Mouse (Mus musculus) lung, adult 18-20 months (tissue): ENCODE measurements around the gene Lin7b.
A peak's percentile ranks its signal among the peaks of the same experiment; 100 is the strongest.
"Not testable (repeated sequence)": the region's sequence is repeated elsewhere in the genome, so short reads cannot be mapped to it uniquely, and the experiment has no call there.

Source experiments
- DNase-seq, 2 experiments: peaks; one replicate each; pipeline ENCODE4 v3.0.0; 2022; ENCODE audit warnings: mixed read lengths in 2 of 2

Lin7b gene

DNA sequence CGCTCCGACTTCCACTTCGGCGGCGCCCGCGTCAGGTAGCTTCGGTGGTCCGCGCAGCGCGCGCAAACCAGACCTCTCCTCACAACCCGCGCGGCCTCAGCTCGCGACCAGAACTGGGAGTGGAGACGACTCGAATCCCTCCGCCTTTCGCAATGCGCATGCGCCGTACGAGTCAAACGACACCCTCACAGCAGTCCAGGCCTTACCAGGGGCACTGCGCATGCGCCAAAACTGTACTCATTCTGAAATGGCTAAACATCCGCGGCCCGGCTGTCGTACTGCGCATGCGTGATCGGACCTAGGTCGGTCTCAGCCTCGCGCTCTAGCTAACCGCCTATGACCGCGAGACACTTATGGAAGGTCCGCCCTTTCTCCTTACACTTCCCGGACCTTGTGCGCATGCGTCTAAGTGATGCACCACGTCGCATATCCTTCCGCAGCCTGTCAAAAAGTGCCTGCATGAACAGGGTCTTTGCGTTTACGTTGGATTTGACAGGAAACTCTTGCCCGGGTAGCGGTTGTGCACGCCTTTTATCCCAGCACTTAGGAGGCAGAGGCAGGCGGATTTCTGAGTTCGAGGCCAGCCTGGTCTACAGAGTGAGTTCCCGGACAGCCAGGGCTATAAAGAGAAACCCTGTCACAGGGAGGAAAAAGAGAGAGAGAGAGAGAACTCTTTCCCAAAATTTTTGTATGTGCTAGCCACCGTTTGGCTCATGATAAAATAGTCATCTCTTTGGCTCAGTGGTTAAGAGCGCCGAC, 25.4 kb upstream of the Lin7b start, which contains the start of gene Snrnp70:
TSS of gene Snrnp70 (minus strand) at position 165 of the 759 bp plus-strand sequence.
- peak; percentile 100 for DNase-seq

DNA sequence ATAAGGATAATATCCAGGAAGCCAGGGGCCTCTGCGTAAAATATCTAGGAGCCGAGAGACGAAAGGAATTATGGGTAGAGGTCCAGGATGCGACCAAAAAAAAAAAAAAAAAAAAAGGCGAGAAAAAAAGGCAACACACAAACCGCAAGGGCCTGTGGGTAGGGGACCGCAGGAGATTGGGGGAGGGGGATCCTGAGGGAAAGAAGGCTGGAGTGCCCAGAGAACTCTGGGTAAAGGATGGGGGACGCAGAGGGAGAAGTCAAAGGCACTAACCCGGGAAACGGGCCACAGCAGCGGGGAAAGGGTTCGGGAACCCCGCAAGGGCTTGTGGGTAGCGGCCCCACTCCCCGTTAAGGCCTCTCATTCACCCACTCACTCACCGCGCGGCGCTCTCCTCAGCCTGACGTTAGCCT, 24.8 kb upstream of the Lin7b start:
- DNase-seq = no peak

DNA sequence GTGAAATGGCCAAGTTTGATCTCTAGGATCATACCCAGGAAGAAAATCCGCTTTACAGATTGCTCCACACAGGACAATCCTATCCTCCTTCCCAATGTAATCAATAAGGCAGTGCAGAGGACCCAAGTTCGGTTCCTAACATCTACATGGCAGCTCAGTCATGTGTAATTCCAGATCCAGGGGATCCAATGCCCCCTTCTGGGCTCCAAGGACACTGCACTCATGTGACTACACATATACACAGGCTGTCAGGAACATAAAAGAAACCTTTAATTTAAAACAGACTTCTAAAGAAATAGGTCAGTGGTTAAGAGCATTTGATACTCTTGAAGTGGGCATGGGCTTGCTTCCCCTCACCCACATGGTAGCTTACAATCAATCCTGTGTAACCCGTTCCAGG, 15.7 kb upstream of the Lin7b start:
- no peak for DNase-seq

DNA sequence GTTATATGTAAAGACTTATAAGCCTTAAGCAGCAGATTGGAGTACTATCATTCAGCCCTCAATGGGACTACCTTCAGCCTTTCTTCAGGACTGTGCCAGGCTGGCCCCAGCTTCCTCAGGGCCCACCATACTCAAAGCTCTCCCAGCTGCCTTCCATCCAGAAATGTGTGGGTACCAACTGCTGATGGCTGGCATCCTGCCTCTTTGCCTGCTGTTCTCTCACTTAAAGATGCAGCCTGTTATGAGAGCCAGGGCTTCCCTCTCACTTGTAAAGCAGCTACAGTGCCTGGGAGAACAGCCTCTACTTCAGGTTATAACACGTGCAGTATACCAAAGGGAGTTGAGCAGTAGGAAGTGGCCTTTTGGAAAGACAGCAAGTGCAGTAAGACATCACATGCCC, 5.7 kb upstream of the Lin7b start:
- DNase-seq = no peak

DNA sequence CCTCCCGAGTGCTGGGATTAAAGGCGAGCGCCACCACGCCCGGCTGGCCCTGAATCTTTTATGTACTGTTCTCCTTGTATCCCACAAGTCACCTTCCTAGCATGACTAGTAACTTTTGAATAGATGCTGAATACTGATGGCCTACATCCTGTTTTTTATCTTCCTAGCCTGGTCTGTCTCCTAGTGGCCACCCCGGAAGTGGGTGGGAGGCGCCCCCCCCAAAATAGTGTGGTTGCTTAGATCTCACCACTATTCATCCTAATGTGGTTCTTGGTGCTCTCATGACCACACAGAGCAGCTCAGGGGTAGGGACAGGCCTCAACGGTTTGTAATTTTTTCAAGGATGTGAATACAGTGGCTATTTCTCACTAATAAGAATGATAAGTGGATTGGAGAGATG, 4.2 kb upstream of the Lin7b start:
- no peak for DNase-seq

DNA sequence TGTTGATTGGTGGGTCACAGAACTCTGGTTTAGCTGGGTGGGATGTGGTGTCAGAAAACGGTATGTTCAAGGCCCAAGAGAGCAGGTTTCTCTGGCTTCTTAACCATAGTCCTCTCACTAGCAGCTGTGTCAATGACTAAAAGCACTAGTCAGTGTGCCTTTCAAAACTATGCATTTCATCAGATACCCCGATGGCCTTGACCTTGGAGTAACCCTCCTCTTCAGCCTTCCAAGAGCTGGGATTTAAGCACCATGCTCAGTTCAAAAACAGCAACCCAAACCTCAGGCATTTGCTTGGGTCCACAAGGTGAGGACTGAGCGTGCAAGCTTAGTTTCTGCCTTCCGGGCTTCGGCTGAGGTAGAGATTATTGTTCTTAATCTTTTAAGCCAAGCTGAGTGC, 2.0 kb upstream of the Lin7b start:
- DNase-seq = no peak

DNA sequence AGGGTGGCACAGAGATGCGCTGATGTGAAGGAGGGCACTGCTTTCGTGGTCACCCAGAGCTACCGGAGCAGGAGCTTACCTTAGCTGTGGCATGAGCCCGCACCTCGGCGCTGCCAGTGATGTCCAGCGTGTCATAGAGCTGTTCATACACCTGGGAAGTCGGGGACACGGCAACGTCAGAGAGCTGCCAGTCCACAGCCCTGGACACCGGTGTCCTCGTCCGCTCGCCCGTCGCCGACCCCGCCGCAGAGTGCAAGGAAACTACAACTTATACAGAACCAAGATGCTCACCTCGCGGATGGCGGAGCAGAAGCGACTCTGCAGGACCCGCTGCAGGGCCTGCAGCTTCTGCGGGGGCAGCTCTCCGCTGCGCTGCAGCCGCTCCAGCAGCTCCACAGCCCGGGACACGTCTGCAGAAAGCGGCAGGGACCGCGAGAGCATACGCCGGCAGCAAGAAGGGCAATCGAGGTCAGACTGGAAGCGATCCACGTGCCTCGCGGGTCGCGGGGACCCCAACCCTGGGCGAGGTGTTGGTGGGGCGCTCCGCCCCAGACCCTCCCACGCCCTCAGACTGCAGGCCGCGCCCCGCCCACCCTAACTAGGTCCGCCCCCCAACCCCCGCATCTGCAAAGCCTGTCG, 428 bp downstream of the Lin7b start:
- no peak for DNase-seq

DNA sequence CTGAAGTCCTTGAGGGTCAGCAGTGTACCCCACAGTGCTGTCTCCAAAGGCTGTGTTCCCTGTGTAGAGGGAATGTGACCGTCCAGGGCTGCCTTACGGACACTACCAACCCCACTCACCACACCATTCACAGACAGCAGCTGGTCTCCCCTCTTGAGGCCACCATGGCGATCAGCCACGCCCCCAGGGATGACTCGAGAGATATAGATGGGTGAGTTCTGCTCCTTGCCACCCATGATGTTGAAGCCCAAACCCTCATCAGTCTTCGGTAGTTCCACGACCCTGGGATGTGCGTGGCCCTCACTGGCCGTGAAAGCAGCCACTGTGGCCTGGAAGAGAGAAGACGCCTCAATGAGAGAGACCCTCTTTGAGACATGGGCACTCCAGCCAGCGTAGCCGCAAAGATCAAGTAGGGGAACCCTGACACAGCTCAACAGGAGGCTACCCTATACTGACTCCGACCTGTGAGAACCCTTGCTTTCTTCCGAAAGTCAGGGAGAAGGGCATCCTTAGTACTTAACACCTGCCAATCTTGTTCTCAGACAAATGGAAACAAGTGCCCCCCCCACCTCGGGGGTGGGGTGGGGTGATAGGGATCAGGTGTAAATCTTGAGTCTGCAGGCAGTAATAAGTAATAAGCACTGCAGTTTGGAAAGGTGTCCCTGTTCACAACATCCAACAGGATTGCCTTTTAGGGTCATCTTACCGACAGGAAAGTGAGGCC, 1.2 kb downstream of the Lin7b start:
- DNase-seq = no peak

DNA sequence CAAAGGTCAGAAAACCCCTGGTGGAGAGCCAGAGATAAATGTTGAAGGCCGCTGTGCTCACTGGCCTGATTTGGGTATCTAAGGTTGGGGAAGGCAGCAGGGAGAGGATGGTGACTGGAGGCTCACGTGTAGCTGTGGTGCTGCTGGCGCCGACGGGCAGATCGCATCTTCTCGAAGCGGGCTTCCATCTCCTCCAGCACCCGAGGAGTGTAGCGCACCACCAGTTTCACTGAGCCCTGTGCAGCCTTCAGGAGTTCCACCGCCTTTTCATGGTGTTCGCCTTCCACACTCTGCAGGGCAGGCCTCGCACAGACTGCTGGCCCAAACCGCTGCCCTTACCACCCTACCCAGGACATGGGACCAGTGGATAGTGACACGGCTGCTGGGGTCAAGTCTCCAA, 2.2 kb downstream of the Lin7b start:
- no peak for DNase-seq

DNA sequence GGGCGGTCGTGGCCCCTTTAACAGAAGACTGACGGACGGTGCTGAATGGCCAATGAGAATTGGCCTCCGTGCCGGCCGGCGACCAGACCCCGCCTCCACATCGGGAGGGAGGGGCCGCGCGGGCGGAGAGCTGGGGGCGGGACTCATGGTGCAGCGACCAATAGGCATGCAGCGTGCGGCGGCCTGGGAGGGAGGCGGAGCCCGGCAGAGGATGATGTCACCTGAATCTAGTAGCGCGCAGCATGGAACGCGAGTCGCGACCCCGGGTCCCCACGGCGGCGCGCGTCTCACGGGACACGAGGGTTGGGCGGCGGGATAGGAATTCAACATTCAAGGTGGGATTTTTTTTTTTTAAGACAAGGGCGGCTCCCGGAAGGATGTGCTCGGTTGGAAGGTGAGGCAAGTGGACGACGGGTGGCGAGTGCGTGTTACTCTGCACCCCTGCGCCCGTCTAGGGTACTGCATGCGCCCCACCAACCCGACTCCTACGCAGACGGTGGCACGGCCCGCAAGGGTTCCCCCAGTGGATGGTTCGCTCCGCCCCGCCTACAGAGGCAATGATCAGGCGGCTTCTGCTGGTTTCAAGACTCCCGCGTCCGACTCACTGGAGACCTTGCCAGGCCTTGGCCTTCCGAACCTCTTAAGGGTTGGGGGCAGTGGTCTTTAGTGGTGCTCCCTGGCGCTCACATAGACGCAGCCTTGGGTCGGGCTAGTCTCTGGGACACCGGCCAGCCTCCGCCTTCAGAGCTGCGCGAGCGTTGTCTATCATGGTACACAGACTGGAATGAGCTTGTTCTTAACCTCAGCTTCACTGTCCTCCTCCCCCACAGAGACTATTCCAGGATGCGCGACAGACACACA, 3.1 kb downstream of the Lin7b start:
- peak; percentile 96 to 97 for DNase-seq

DNA sequence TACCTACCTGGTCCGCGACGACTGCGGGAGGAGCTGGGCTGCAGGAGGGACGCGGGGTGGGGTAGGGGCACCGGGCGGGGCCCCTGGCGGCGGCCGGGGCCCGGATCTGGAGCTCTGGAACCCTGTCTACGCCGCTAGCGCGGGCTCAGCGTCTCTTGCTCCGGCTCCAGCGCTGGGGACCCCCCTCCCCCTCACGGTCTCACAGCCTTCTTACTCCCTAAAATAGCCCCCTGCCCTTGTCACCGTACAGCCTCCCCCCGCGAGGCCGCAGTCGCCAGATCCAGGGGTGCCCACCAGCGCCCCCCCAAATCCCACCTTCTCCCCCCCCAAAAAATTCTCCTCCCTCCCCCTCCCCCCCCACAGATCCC, 3.7 kb downstream of the Lin7b start, which contains the start of gene Ppfia3:
TSS of gene Ppfia3 (minus strand) at position 368 of the 368 bp plus-strand sequence.
- DNase-seq = no peak

DNA sequence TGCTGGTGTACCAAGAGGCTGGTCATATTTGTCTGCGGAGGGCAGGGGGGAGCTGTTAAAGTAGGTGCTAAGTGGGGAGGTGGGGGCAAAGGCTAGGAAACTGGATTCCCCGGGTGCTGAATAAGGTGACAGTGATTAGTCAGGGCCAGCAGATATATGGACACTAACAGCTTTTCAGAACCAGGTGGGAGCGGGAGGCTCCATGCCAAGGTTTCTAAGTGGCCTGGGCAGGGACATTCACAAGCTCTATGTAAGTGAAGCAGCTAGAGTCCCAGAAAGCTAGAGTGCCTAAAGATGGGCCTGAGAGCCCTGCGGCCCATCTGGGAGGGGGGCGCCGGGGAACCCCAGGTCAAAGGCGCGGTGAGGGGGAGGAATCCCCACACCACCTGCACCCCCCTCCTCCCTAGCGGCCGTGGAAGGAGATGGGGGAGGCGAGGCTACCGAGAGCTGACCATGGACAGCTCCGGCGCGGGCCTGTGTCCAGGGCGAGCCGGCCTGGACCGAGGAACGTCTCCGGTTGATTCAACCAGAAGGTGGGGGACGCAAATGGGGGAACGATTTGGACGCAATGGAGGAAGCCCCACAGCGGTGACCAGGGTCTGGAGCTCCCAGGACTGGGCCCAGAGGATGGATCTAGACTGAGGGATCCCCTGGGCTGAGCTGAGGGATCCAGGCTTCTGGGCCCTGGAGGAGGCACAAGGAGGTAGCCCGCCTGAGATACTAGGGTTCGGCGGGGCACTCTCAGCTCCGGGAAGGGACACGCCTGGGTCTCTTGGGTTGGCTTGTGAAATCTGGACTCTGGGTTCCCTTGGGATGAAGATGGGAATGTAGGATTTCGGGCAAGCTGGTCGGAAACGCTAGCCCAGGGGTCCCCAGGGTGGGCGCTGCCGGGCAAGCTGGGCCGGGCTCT, 4.4 kb downstream of the Lin7b start:
- DNase-seq = peak in 1 of 2 experiments; percentile 27

DNA sequence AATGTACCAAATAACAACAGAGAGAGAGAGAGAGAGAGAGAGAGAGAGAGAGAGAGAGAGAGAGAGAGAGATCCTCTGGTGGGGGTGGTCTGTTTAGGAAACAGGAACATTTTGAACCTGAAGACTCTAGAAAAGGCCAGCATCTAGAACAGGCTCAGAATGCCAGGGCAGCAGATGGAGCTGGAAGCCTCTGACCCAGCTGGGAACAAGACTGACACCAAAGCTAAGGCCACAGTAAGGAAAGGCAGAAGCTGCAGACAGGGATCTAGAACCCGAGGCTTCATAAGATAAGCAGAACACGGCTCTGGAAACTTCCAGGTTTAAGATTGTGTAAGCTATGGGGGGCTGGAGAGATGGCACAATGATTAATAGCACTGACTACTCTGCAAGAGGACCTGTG, 6.4 kb downstream of the Lin7b start:
- no peak for DNase-seq

DNA sequence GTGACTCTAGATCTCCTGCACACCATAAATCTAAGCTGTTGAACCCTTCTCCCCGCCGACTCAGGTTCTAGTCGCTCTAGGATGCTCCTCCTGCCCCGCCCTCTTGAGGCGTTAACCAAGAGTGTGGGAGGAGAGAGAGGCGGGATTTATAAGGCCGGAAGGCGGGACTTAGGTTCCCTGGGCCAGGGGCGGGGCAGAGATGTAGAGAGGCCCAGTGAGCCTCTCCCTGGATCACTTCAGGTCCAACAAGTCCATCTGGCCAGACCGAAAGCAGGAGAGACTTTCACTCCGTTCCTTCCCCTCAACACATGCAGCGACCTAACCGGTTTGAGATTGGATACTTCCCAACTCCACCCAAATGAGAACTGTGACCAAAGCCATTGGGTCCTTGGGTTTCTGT, 7.6 kb downstream of the Lin7b start:
- peak; percentile 73 to 82 for DNase-seq

DNA sequence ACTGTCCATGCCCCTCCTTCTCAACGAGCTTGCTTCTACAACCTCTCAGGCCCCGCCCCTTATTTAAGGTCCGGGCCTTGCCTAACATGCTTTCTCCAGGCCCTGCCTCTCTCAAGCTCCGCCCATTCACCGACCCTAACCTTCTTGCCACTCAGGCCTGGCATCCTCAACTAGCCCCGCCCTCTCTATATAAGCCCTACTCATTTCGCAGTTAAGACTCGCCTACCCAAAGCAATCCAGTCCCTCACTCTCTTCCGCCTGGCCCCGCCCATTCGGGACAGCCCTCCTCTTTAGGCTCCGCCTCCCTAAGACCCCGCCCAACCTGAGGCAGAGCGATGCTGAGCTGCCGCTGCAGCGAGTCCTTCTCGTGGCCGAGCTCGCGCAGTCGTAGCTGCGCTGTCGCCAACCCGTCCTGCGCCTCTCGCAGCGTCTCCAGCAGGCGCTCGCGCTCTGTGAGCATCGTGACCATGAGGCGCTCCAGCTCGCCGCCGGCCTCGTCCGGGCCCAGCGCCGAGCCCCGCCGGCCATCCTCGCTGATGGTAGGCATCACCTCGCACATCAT, 9.1 kb downstream of the Lin7b start:
- peak; percentile 85 to 87 for DNase-seq

DNA sequence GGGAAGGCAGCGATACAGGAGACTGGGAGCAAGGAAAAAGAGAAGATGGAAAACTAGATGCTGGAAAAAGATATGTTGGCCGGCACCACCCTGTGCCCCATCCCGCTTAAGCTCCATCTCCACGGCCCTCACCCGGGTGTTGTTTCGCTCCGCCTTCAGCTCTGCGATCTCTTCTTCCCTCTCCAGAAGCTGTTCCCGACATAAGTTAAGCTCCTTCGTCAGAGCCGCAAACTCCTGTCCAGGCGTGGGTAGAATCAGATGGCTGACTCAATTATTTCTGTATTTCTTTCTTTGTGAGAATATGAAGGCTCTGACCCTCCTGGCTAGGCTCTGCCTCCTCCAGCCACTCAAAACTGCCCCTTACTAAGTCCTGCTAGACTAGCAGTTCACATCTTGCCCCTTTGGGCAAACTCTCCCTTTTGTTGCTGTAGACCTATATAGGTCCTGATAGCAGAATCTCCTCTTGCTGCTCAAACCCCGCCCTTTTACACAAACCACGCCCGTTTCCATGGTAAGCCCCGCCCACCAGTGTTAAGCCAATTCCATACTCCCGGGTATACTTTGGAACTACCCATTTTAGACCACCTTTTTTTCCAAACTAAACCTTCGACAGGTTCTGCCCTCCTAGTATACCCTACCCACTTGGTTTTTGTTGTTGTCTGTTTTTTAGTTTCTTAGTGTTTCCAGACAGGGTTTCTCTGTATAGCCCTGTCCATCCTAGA, 9.8 kb downstream of the Lin7b start:
- DNase-seq = no peak

DNA sequence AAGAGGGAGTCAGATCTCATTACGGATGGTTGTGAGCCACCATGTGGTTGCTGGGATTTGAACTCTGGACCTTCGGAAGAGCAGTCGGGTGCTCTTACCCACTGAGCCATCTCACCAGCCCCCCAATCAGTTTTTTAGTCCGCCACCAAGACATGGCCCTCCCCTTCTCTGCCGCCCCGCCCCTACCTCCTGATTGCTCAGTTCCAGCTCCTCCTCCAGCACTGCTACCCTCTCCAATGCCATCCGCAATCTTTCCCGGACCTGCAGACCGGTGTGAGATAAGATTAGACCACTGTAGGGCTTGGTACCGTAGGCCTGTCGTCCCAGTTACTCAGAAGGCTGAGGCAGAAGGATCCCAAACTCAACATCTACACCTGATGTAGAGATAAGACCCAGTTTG, 11.3 kb downstream of the Lin7b start:
- not testable (repeated sequence) for DNase-seq

DNA sequence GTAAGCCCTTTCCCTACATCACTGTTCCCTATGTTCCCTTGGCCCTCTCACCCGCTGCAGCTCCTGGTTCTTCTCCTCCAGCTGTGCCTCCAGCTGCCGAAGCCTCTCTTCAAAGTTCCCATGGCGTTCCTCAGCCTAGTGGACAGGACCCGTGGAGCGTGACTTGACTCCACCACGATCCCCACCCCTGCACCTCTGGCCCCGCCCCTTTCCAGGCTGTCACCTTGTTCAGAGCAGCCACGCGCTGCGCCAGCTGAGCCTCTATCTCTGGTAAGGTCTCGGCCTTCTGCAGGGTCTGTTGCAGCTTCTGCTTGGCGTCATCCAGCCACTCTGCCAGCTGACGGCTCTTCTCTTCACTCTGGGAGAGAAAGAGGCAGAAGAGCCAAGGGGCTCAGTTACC, 14.3 kb downstream of the Lin7b start:
- no peak for DNase-seq

DNA sequence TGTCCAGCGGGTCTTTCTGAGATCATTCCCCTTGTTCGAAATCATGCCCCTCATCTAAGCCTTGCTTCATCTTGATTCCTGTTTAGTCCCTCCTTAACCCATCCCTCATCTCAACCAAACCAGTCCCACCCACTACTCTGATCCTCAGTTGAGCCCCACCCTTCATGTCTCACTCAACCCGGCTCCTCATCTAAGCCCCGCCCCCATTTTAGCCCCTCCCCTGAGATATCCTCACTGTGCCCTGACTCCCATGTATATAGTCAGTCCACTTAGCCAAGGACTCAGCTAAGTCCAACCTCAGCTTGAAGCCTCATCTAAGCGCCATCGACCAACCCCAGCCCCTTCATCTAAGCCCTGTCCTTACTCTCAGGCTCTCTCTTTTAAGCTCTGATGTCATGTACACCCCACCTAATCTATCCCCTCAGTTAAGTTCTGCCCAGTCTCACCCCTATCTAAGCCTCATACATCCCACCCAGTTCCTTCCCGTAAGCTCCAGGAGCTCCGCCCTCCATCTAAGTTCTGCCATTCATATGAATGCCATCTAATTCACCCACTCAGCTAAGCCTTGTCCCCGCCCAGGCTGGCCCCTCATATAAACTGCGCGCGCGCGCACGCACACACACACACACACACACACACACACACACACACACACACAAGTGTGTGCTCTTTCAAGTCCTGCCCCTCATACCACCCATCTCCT, 14.9 kb downstream of the Lin7b start:
- no peak for DNase-seq

DNA sequence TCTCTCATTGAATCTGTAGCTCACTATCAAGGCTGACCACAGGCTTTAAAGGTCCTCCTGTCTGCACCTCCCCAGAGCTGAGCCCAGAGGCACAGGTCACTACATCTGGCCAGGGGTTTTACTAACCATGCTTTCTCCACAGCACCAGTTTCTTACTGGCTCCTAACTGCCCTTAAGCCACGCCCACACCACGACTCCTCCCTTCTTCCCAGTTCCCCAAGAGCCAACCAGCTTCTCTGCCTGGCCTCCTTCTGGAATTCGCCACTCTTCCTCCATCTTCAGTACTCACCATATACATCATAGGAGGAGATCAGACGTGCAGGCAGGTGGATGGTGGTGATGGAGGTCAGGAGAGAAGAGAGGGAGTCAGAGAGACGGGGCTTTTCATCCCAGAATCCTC, 17.3 kb downstream of the Lin7b start:
- no peak for DNase-seq
